Mouse (Mus musculus): ENCODE measurements around the gene Hectd2. TPM values are rescaled to one million over a fixed set of nuclear protein-coding genes. Genes with fewer than 3 reads are reported as not detected.

Hectd2 gene
- polyA plus RNA-seq, 1 experiment = not detected

DNA sequence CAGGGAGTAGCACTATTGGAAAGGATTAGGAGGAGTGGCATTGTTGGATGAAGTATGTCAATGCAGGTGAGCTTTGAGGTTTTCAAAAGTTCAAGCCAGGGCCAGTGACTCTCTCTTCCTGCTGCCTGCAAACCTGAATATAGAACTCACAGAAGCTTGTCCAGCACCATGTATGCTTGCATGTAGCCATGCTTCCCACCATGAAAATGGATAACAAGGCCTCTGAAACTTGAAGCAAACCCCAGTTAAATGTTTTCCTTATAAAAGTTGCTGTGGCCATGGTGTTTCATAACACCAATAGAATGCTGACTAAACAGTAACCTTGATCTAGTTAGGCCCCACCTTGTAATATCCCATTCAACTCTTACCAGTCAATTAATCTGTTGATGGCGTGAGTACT, 27.7 kb downstream of the Hectd2 start:
- H3K4me1 ChIP-seq (ENCODE audit: control insufficient read depth) = no peaks in the 10 kb centered on the region

DNA sequence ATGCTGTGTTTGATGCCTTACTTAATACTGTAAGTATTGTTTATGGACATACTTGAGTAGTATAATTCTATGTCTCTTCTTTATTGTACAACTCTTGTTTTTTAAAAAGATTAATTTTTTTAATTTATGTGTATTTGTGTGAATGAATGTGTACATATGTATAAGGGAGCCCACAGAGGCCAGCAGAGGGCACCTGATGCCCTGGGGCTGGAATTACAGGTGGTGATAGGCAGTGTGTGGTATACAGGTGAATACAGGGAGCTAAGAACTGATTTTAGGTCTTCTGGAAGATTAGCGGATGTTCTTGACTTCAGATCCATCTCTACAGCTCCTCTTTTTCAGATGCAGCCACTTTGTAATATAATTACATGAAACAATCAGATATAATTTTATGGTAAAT, 31.1 kb downstream of the Hectd2 start:
- H3K36me3 ChIP-seq (ENCODE audit: control insufficient read depth) = no peaks in the 10 kb centered on the region
- TF ChIP-seq TAL1 (IDR thresholded peaks at IDR 0.05; ENCODE audit: low read length) (no peak), GATA1 (IDR thresholded peaks at IDR 0.05; ENCODE audit: low read length) (no peak)
- H3K4me3 ChIP-seq (replicated peaks) = no peak overlapping the region
- H3K27me3 ChIP-seq (ENCODE audit: control insufficient read depth) = no peaks in the 10 kb centered on the region
- H3K4me1 ChIP-seq (ENCODE audit: control insufficient read depth) = no peaks in the 10 kb centered on the region
- no peaks in the 10 kb centered on the region for H3K9me3 ChIP-seq (ENCODE audit: control insufficient read depth, low read length)

More for the DNA sequence above, 27.7 kb downstream of the Hectd2 start:
- Histone ChIP-seq H3K9me3 (ENCODE audit: control insufficient read depth, low read length) (no peaks in the 10 kb centered on the region), H3K27me3 (ENCODE audit: control insufficient read depth) (no peaks in the 10 kb centered on the region), H3K36me3 (ENCODE audit: control insufficient read depth) (no peaks in the 10 kb centered on the region), H3K4me3 (replicated peaks) (no peak overlapping the region)
- TF ChIP-seq TAL1 (IDR thresholded peaks at IDR 0.05; ENCODE audit: low read length) (no peak), GATA1 (IDR thresholded peaks at IDR 0.05; ENCODE audit: low read length) (no peak)

DNA sequence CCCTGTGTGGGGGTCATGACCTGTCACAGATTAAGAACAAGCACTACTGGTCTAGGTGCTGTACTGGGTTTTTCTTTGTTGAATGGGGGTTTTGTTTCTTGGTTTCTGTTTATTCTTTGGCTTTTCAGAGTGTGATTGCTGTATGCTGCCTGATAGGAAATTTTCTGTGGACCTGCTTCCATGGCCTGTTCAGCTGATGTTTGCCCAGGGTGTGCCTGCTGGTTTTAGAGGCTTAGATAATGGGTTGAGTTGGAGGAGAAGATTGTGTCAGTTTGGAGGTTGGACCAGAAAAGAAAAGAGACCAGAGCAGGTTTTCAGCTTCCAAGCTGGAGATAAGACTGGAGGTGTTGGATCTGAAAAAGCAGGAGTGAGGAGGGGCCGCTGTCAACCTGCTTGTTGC, 40.0 kb downstream of the Hectd2 start:
- Histone ChIP-seq H3K9me3 (ENCODE audit: control insufficient read depth, low read length) (no peaks in the 10 kb centered on the region), H3K4me1 (ENCODE audit: control insufficient read depth) (no peaks in the 10 kb centered on the region), H3K36me3 (ENCODE audit: control insufficient read depth) (no peaks in the 10 kb centered on the region), H3K4me3 (replicated peaks) (no peak overlapping the region), H3K27me3 (ENCODE audit: control insufficient read depth) (no peaks in the 10 kb centered on the region)
- TF ChIP-seq GATA1 (IDR thresholded peaks at IDR 0.05; ENCODE audit: low read length) (no peak), TAL1 (IDR thresholded peaks at IDR 0.05; ENCODE audit: low read length) (no peak)

DNA sequence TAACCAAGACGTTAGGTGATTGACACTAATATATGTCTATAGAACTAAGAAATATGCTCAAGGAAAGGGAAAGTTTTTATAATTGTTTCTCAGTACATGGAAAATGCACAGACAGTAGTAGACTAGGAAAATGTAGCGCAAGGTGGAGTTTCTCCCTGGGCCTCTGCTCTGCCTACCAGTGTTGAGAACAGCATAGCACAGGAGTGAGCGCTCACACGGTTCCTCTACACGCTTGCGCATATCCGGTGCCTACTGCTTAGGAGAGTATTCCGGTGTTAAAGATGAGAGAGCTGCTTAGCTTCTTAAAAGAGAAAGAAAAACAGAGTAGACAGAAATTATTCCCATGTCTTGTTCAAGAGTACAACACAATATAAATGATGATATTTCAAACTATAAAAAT, 47.4 kb downstream of the Hectd2 start:
- TF ChIP-seq GATA1 (IDR thresholded peaks at IDR 0.05; ENCODE audit: low read length) (no peak), TAL1 (IDR thresholded peaks at IDR 0.05; ENCODE audit: low read length) (no peak)
- no peaks in the 10 kb centered on the region for H3K9me3 ChIP-seq (ENCODE audit: control insufficient read depth, low read length)
- H3K27me3 ChIP-seq (ENCODE audit: control insufficient read depth) = no peaks in the 10 kb centered on the region
- H3K36me3 ChIP-seq (ENCODE audit: control insufficient read depth) = no peaks in the 10 kb centered on the region
- no peaks in the 10 kb centered on the region for H3K4me1 ChIP-seq (ENCODE audit: control insufficient read depth)
- no peak overlapping the region for H3K4me3 ChIP-seq (replicated peaks)

DNA sequence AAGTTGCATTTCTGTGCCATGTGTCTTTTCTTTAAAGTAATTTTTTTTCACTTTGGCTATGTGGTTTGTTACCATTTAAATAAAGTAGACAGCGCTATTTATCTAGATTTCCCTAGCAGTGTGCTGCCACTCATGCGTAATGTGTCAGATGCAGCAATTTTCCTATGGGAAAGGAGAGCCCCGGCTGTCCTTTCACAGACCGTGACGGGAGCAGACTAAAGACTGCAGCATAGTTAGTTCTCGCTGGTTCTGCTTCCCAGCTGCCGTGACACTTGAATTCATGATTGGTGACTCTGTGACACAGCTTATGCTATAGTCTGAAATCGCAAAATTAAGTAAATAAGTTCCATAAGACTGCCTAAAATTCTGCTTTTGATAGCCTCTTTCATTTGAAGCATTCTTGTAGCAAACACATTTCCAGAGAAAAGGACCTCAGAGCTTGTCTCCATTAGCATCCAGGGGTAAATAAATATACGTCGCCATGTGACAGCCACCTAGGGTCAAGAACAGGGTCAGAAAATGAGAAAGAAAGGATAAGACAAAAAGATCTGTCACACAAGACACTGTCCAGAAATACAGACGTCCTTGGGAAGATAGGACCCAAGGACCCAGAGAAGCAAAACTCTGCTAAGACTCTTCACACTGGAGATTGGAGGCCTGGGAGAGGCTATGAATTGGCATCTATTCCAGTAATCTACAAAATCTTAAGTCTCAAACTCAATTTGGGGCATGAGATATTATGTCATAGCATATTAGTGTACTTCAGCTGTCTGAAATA, 48.3 kb downstream of the Hectd2 start:
- H3K4me3 ChIP-seq (replicated peaks) = no peak overlapping the region
- H3K4me1 ChIP-seq (ENCODE audit: control insufficient read depth) = no peaks in the 10 kb centered on the region
- TF ChIP-seq GATA1 (IDR thresholded peaks at IDR 0.05; ENCODE audit: low read length) = no peak
- TF ChIP-seq TAL1 (IDR thresholded peaks at IDR 0.05; ENCODE audit: low read length) = no peak
- no peaks in the 10 kb centered on the region for H3K9me3 ChIP-seq (ENCODE audit: control insufficient read depth, low read length)
- H3K36me3 ChIP-seq (ENCODE audit: control insufficient read depth) = no peaks in the 10 kb centered on the region
- no peaks in the 10 kb centered on the region for H3K27me3 ChIP-seq (ENCODE audit: control insufficient read depth)

DNA sequence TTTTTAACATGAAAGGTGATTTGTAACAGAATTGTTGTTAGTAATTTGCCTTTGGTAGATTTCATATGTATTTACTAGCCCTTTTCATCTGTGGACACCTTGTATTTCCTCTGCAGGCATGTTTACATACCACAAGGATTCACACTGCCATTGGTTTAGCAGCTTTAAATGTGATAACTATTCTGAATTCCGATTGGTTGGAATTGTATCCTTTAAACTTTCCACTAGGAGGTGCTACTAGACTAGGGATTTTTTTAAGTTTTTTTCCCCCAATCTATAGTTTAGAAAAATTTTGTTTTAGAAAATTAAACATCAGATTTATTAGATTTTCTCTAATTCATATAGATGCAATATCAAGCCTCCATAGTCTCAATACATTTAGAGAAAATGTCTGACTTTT, 51.8 kb downstream of the Hectd2 start:
- Histone ChIP-seq H3K9me3 (ENCODE audit: control insufficient read depth, low read length) (no peaks in the 10 kb centered on the region), H3K4me1 (ENCODE audit: control insufficient read depth) (peaks cover 13% of the 10 kb centered on the region), H3K36me3 (ENCODE audit: control insufficient read depth) (no peaks in the 10 kb centered on the region), H3K4me3 (replicated peaks) (no peak overlapping the region), H3K27me3 (ENCODE audit: control insufficient read depth) (no peaks in the 10 kb centered on the region)
- TF ChIP-seq TAL1 (IDR thresholded peaks at IDR 0.05; ENCODE audit: low read length) (no peak), GATA1 (IDR thresholded peaks at IDR 0.05; ENCODE audit: low read length) (no peak)

DNA sequence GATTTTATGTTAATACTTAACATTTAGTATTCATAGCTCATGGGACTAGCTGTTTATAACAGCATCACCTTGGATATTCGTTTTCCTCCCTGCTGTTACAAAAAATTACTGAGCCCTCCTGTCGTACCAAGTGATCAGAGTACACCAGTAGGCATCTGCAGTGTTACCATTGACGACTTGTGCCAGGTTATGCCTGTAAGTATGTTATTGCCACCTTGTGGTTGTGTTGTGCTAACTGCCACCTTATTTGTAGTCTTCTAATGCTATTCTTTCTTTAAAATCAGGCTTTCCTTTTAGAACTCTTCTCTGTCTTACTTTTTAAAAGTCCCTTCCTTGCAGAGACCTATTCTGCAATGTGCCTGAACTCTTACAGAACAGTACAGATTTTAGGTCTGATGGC, 54.8 kb downstream of the Hectd2 start:
- Histone ChIP-seq H3K27me3 (ENCODE audit: control insufficient read depth) (no peaks in the 10 kb centered on the region), H3K9me3 (ENCODE audit: control insufficient read depth, low read length) (no peaks in the 10 kb centered on the region), H3K4me3 (replicated peaks) (no peak overlapping the region), H3K36me3 (ENCODE audit: control insufficient read depth) (no peaks in the 10 kb centered on the region), H3K4me1 (ENCODE audit: control insufficient read depth) (peaks cover 13% of the 10 kb centered on the region)
- TF ChIP-seq GATA1 (IDR thresholded peaks at IDR 0.05; ENCODE audit: low read length) = no peak
- TF ChIP-seq TAL1 (IDR thresholded peaks at IDR 0.05; ENCODE audit: low read length) = no peak

DNA sequence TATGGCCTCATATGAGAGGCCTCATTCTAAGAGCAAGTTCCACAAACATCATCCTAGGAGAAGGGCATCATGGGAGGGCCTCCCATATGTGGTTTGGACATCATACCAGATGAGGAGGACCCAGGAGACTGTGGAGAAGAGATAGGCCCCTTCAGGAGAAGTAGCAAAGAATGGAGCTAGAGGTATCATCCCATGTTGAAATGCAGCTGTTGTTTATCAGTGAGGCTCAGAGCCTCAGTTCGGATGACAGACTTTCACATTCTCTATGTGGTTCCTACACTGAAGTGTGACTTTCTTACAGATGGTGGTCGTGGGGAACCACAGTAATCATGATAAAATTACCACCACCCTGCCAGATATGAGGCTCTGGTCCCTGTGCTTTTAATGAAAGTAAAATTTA, 55.9 kb downstream of the Hectd2 start:
- H3K9me3 ChIP-seq (ENCODE audit: control insufficient read depth, low read length) = no peaks in the 10 kb centered on the region
- TF ChIP-seq TAL1 (IDR thresholded peaks at IDR 0.05; ENCODE audit: low read length) (no peak), GATA1 (IDR thresholded peaks at IDR 0.05; ENCODE audit: low read length) (no peak)
- peaks cover 13% of the 10 kb centered on the region for H3K4me1 ChIP-seq (ENCODE audit: control insufficient read depth)
- H3K36me3 ChIP-seq (ENCODE audit: control insufficient read depth) = no peaks in the 10 kb centered on the region
- no peaks in the 10 kb centered on the region for H3K27me3 ChIP-seq (ENCODE audit: control insufficient read depth)
- no peak overlapping the region for H3K4me3 ChIP-seq (replicated peaks)

DNA sequence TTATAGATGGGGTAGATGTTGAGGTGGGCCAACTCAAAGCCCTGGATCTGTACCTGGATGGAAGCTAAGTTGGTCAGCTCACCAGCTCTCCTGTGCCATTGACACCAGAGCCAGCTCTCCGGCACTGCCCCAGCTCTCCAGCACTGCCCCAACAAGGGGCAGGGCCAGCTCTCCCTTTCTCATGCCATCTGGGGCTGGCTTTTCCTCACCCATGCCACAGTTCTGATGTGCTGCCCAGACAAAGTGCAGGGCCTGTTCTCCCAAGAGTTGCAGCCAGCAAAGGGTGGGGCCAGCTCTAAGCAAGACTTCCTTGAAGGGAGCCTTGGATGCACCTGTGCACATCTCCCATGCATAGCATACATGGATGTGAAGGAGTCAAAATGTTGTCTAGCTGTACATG, 71.5 kb downstream of the Hectd2 start:
- Histone ChIP-seq H3K27me3 (ENCODE audit: control insufficient read depth) (no peaks in the 10 kb centered on the region), H3K4me3 (replicated peaks) (no peak overlapping the region), H3K4me1 (ENCODE audit: control insufficient read depth) (no peaks in the 10 kb centered on the region), H3K9me3 (ENCODE audit: control insufficient read depth, low read length) (no peaks in the 10 kb centered on the region), H3K36me3 (ENCODE audit: control insufficient read depth) (no peaks in the 10 kb centered on the region)
- TF ChIP-seq TAL1 (IDR thresholded peaks at IDR 0.05; ENCODE audit: low read length) (no peak), GATA1 (IDR thresholded peaks at IDR 0.05; ENCODE audit: low read length) (no peak)

DNA sequence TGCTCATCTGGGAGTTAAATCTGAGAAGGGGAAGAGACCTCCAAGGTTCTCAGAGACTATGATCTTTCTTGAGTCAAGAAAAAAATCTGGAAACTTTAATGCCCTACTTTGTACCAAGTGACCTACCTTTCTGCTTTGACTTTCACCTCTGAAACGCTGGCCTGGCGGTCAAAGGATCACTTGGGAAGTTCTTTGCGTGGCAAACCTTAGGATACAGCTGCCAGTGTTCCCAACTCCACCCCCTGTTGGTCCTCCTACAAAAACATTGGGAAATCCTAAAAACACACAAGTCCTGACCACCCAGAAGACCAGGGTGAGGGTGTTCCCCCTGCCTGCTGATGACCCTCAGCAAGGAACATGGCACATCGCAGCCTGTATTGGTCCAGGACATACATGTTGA, 72.4 kb downstream of the Hectd2 start:
- TF ChIP-seq TAL1 (IDR thresholded peaks at IDR 0.05; ENCODE audit: low read length) (no peak), GATA1 (IDR thresholded peaks at IDR 0.05; ENCODE audit: low read length) (no peak)
- Histone ChIP-seq H3K4me1 (ENCODE audit: control insufficient read depth) (no peaks in the 10 kb centered on the region), H3K27me3 (ENCODE audit: control insufficient read depth) (no peaks in the 10 kb centered on the region), H3K9me3 (ENCODE audit: control insufficient read depth, low read length) (no peaks in the 10 kb centered on the region), H3K36me3 (ENCODE audit: control insufficient read depth) (no peaks in the 10 kb centered on the region), H3K4me3 (replicated peaks) (no peak overlapping the region)
